Mouse (Mus musculus): ENCODE data around the gene Fam111a. TPM values are rescaled to one million over a fixed set of nuclear protein-coding genes. Genes with fewer than 3 reads are reported as not detected.
A peak's percentile ranks its signal among the peaks of the same experiment; 100 is the strongest.

Fam111a gene
- polyA plus RNA-seq, 1 experiment from 2014 or later, result 7.7 TPM

DNA sequence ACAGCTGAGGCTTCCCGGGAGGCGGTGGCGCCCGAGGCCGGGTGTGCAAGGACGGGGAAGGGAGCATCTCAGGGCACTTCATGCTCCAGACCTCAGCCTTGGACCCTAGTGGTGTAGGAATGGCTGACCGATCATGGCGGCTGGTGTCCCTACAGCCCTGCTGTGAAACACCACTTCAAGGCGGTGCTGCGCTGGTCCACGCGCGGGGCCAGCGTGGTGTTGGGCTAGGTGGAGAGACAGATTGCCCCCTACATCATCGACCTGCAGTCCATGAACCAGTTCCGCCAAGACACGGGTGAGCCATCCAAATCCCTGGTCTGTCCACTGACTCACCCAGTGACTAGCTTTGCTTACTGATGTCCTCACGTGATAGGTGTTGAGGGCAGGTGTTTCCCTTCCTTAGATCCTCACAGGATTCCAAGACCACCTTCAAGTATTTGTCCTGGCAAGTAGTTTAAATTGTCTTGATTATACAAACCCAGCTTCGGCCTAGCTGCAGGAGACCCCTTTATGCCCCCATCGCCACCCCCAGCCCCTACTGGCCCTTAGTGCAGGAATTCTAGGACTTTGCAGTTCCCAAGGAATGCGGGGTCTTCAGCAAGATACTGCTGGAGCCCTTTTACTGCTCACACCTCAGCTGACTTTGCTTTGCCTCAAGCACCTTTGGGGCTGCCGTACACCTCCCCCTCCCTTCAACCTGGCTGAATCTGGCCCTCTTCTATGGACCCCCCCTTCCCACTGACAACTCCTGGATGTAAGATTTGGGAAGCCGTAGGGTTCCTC, 50.9 kb downstream of the Fam111a start:
- H3K4me2 ChIP-seq (ENCODE audit: low read length), result peak overlapping the region; percentile 99
- H3K9me3 ChIP-seq (ENCODE audit: control insufficient read depth, low read length), result no peaks in the 10 kb centered on the region
- ATAC-seq, result no peak; the same call in 1 of the 2 replicates
- H3K4me1 ChIP-seq (replicated peaks; ENCODE audit: control insufficient read depth, insufficient read depth, low read length), result peaks cover 4% of the 10 kb centered on the region
- 19% methylated on average over 23 of the region's 23 CpGs for WGBS
- peak overlapping the region; percentile 74 for H3K4me3 ChIP-seq (replicated peaks; ENCODE audit: low read length)
- no peaks in the 10 kb centered on the region for H3K36me3 ChIP-seq (ENCODE audit: control insufficient read depth, insufficient read depth)
- no peaks in the 10 kb centered on the region for H3K27me3 ChIP-seq (replicated peaks; ENCODE audit: control insufficient read depth, insufficient read depth, low read length)
- H3K27ac ChIP-seq (ENCODE audit: low read length), result peak overlapping the region; percentile 31; the same call in 1 of the 2 replicates
- H3K9ac ChIP-seq (replicated peaks; ENCODE audit: low read depth, low read length), result peak overlapping the region; percentile 69

DNA sequence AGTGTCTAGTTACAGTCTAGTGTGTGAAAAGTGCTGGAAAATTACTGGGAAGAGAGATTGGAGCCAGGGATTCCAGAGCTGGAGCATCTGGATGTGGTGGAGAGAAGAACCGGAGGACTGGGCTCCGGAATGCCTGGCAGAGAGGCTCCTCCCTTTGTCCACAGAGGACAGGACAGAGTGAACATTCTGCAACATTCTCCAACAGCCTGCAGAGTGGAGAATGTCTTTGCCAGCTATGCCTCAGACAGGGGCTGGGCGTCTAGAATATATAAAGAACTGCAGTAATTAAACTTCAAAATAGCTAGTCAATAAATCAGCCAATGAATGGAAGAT, 51.5 kb downstream of the Fam111a start:
- H3K9ac ChIP-seq (replicated peaks; ENCODE audit: low read depth, low read length), result no peak overlapping the region
- WGBS, result 65% methylated on average over 3 of the region's 3 CpGs
- H3K4me3 ChIP-seq (replicated peaks; ENCODE audit: low read length), result peak overlapping the region; percentile 74; the same call in 1 of the 2 replicates
- no peaks in the 10 kb centered on the region for H3K36me3 ChIP-seq (ENCODE audit: control insufficient read depth, insufficient read depth)
- H3K4me1 ChIP-seq (replicated peaks; ENCODE audit: control insufficient read depth, insufficient read depth, low read length), result peaks cover 4% of the 10 kb centered on the region
- no peak overlapping the region for H3K27ac ChIP-seq (ENCODE audit: low read length)
- no peaks in the 10 kb centered on the region for H3K27me3 ChIP-seq (replicated peaks; ENCODE audit: control insufficient read depth, insufficient read depth, low read length)
- no peak for ATAC-seq
- H3K9me3 ChIP-seq (ENCODE audit: control insufficient read depth, low read length), result no peaks in the 10 kb centered on the region
- peak overlapping the region; percentile 99 for H3K4me2 ChIP-seq (ENCODE audit: low read length)

DNA sequence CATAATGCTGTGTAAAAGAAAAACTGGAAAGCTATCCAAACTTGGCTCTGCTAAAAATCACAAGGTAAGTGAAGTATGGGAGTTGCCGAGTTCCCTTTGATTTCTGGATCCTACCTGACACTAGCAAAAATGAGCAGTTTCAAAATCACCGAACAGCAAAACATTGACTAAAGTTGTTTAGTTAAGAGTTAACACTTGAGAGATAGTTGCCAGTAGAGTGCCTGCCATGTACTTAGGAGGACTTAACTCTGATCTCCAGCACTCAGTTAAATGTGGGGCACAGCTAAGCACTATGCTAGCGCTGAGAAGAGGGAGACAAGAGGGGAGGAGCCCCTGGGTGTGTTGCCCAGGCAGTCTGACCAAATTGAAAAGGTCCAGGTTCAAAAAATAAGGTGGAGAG, 53.1 kb downstream of the Fam111a start:
- Histone ChIP-seq H3K4me2 (ENCODE audit: low read length) (no peak overlapping the region), H3K27me3 (replicated peaks; ENCODE audit: control insufficient read depth, insufficient read depth, low read length) (no peaks in the 10 kb centered on the region), H3K4me3 (replicated peaks; ENCODE audit: low read length) (no peak overlapping the region), H3K9ac (replicated peaks; ENCODE audit: low read depth, low read length) (no peak overlapping the region), H3K27ac (ENCODE audit: low read length) (no peak overlapping the region), H3K9me3 (ENCODE audit: control insufficient read depth, low read length) (no peaks in the 10 kb centered on the region), H3K36me3 (ENCODE audit: control insufficient read depth, insufficient read depth) (no peaks in the 10 kb centered on the region), H3K4me1 (replicated peaks; ENCODE audit: control insufficient read depth, insufficient read depth, low read length) (peaks cover 4% of the 10 kb centered on the region)
- ATAC-seq, result no peak
- WGBS, result 74% methylated on average over 3 of the region's 3 CpGs

DNA sequence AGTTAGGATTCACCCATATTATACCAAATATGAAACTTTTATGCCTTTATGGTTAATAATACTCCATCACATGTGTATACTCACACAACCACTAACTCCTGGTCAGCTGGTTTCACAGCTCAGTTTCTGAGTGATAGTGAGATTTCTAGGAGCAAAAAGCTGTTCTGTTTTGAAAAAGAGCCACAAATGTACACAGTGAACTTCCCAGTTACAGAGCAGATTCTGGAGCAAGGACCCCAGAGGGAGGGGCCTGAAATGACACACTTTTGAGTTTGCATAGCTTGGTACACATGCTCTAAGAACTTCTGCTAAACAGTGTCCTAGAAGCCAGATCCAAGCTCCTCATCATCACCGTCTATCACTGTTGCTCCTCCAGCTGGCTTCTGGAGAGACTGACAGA, 54.1 kb downstream of the Fam111a start, which contains the start of gene Gm4952:
Gene Gm4952 (plus strand): TSS at position 301 of the 400 bp plus-strand sequence.
- H3K4me1 ChIP-seq (replicated peaks; ENCODE audit: control insufficient read depth, insufficient read depth, low read length), result peaks cover 4% of the 10 kb centered on the region
- no peak for ATAC-seq
- H3K9ac ChIP-seq (replicated peaks; ENCODE audit: low read depth, low read length), result no peak within 1 kb of the TSS
- H3K27me3 ChIP-seq (replicated peaks; ENCODE audit: control insufficient read depth, insufficient read depth, low read length), result no peaks in the 10 kb centered on the region
- no peak within 1 kb of the TSS for H3K4me3 ChIP-seq (replicated peaks; ENCODE audit: low read length)
- no peaks in the 10 kb centered on the region for H3K9me3 ChIP-seq (ENCODE audit: control insufficient read depth, low read length)
- no peak within 1 kb of the TSS for H3K27ac ChIP-seq (ENCODE audit: low read length)
- no peaks in the 10 kb centered on the region for H3K36me3 ChIP-seq (ENCODE audit: control insufficient read depth, insufficient read depth)
- WGBS, result 74% methylated on average over 1 of the region's 1 CpGs
- H3K4me2 ChIP-seq (ENCODE audit: low read length), result no peak within 1 kb of the TSS

DNA sequence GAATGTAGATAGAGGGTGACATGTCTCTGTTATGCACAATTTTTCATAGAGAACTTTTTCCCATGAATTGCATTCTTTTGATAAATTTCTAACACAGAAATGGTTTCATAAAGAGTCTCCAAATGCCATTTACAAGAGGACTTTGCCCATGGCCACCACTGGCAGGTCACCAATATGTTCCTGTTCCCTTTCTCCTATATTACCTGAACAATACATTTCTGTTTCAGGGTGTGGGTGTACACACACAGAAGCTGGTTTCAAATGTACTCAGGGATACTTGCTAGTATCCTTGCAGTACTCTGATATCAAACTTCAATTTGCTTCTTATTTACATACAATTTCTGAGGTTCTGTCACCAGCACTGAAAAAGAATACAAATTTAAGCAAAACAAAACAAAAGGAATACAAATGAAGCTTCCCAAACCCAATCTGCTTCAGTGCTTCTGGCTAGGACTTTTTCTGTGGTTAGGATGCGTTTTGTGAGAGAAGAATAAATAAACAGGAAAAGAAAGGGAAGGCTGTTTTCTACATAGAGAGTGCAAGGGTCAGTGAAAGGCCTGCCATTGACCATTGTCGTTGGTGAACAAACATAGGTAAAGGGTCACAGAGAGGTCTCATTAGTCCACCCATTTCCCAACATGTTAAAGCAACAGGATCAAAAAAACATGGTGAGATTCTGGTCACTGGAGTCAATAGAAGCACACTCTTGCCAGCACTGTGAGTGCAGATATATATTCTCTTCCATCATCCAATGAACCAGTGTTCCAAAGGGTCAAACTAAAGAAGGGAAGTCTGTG, 55.3 kb downstream of the Fam111a start:
- 49% methylated on average over 2 of the region's 2 CpGs for WGBS
- ATAC-seq, result no peak
- Histone ChIP-seq H3K36me3 (ENCODE audit: control insufficient read depth, insufficient read depth) (no peaks in the 10 kb centered on the region), H3K4me2 (ENCODE audit: low read length) (no peak overlapping the region), H3K4me3 (replicated peaks; ENCODE audit: low read length) (no peak overlapping the region), H3K4me1 (replicated peaks; ENCODE audit: control insufficient read depth, insufficient read depth, low read length) (peaks cover 4% of the 10 kb centered on the region; the same call in 1 of the 2 replicates), H3K9ac (replicated peaks; ENCODE audit: low read depth, low read length) (no peak overlapping the region), H3K9me3 (ENCODE audit: control insufficient read depth, low read length) (no peaks in the 10 kb centered on the region), H3K27me3 (replicated peaks; ENCODE audit: control insufficient read depth, insufficient read depth, low read length) (no peaks in the 10 kb centered on the region), H3K27ac (ENCODE audit: low read length) (no peak overlapping the region)

DNA sequence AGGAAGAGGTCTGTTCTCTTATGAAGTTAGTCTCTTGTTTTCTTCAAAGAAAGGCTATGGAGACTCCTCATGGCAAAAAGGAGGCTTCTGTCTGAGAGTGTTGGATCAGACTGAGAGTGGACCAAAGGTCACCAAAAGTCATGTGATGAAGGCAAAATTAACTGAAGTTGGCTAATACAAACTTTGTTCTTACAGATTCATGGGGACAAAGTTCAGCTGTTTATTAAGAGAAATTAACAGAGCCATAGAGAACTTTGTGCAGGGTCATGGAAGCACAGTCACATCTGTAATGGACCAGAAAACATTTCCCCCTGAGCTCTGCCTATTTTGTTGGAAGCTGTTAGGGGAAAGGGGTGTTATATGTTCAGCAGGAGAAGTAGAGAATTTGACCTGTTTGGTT, 62.8 kb downstream of the Fam111a start:
- Histone ChIP-seq H3K36me3 (ENCODE audit: control insufficient read depth, insufficient read depth) (no peaks in the 10 kb centered on the region), H3K27me3 (replicated peaks; ENCODE audit: control insufficient read depth, insufficient read depth, low read length) (no peaks in the 10 kb centered on the region), H3K4me2 (ENCODE audit: low read length) (no peak overlapping the region), H3K9me3 (ENCODE audit: control insufficient read depth, low read length) (no peaks in the 10 kb centered on the region), H3K4me3 (replicated peaks; ENCODE audit: low read length) (no peak overlapping the region), H3K9ac (replicated peaks; ENCODE audit: low read depth, low read length) (no peak overlapping the region), H3K4me1 (replicated peaks; ENCODE audit: control insufficient read depth, insufficient read depth, low read length) (no peaks in the 10 kb centered on the region), H3K27ac (ENCODE audit: low read length) (no peak overlapping the region)
- no peak for ATAC-seq

DNA sequence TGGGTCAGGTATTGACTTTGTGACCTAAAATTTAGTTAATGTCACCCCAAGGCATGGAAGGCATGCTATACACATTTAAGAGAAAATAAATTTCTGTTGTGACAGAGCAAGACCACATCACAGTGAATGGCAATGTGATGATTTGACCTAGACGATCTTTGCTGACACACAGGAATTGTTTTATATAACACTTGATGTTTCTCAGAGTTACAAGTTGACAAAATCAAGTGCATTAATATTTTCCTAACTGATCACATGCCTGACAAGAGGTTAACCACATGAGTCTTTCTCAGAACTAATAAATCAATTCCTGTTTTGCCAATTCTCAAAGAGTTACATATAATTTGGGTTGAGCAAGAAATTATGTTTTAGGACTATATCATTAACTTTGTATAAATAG, 68.1 kb downstream of the Fam111a start:
- Histone ChIP-seq H3K27me3 (replicated peaks; ENCODE audit: control insufficient read depth, insufficient read depth, low read length) (no peaks in the 10 kb centered on the region), H3K9ac (replicated peaks; ENCODE audit: low read depth, low read length) (no peak overlapping the region), H3K27ac (ENCODE audit: low read length) (no peak overlapping the region), H3K4me3 (replicated peaks; ENCODE audit: low read length) (no peak overlapping the region), H3K36me3 (ENCODE audit: control insufficient read depth, insufficient read depth) (no peaks in the 10 kb centered on the region), H3K9me3 (ENCODE audit: control insufficient read depth, low read length) (no peaks in the 10 kb centered on the region), H3K4me2 (ENCODE audit: low read length) (no peak overlapping the region), H3K4me1 (replicated peaks; ENCODE audit: control insufficient read depth, insufficient read depth, low read length) (no peaks in the 10 kb centered on the region)
- no peak for ATAC-seq
- WGBS, result 76% methylated on average over 1 of the region's 1 CpGs

DNA sequence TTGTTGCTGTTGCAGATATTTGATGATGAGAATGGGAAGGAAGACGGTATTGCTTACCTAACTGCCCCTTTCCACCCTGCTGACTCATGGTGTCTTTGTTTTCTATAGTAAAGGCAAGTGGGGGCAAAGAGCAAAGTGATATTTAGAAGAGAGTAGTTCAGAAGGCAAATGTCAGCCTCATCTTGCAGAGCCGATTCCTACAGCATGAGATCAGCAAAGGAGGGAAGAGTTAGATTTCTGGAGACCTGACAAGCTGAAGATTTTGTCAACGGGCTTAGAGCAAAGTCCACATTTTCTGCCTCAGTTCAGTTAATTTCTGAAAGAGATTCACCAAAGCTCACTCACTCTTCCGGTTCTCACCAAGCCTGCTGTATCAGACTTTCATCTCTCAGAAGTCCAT, 87.6 kb downstream of the Fam111a start, which contains the start of gene Glyat:
Gene Glyat (plus strand): TSS at position 133 of the 400 bp plus-strand sequence.
- WGBS, result 88% methylated on average over 4 of the region's 4 CpGs
- Histone ChIP-seq H3K4me3 (replicated peaks; ENCODE audit: low read length) (no peak within 1 kb of the TSS), H3K36me3 (ENCODE audit: control insufficient read depth, insufficient read depth) (no peaks in the 10 kb centered on the region), H3K27me3 (replicated peaks; ENCODE audit: control insufficient read depth, insufficient read depth, low read length) (no peaks in the 10 kb centered on the region), H3K4me2 (ENCODE audit: low read length) (no peak within 1 kb of the TSS), H3K9ac (replicated peaks; ENCODE audit: low read depth, low read length) (no peak within 1 kb of the TSS), H3K27ac (ENCODE audit: low read length) (no peak within 1 kb of the TSS), H3K4me1 (replicated peaks; ENCODE audit: control insufficient read depth, insufficient read depth, low read length) (no peaks in the 10 kb centered on the region), H3K9me3 (ENCODE audit: control insufficient read depth, low read length) (no peaks in the 10 kb centered on the region)
- no peak for ATAC-seq

DNA sequence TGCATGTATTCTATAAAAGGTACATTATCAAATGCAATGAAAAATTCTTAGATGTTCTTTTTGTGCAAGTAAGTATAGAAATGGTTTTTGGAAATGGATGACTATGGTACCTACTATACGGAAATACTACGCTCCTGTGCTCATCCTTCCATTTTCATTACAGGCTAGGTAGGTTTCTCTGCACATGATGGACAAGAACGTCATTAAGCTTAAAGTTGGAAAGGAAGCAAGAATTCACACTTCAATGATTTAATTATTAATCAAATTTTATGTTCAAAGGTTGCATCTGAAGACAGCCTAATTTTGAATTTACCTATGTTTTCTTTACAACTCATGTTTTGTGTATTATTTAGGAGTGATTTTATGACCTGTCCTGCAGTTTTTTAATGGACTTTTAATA, 88.7 kb downstream of the Fam111a start:
- Histone ChIP-seq H3K4me2 (ENCODE audit: low read length) (no peak overlapping the region), H3K36me3 (ENCODE audit: control insufficient read depth, insufficient read depth) (no peaks in the 10 kb centered on the region), H3K4me3 (replicated peaks; ENCODE audit: low read length) (no peak overlapping the region), H3K9me3 (ENCODE audit: control insufficient read depth, low read length) (no peaks in the 10 kb centered on the region), H3K4me1 (replicated peaks; ENCODE audit: control insufficient read depth, insufficient read depth, low read length) (no peaks in the 10 kb centered on the region), H3K9ac (replicated peaks; ENCODE audit: low read depth, low read length) (no peak overlapping the region), H3K27ac (ENCODE audit: low read length) (no peak overlapping the region), H3K27me3 (replicated peaks; ENCODE audit: control insufficient read depth, insufficient read depth, low read length) (no peaks in the 10 kb centered on the region)
- WGBS, result 89% methylated on average over 3 of the region's 3 CpGs
- no peak for ATAC-seq
